Mouse (Mus musculus) stomach, postnatal 0 days (tissue): ENCODE results near the gene Tll2. TPM values are rescaled to one million over a fixed set of nuclear protein-coding genes. Genes with fewer than 3 reads are reported as not detected.

ENCODE experiments used
- ATAC-seq: fragments of 200-750 bp; cut with Nextera tagmentation; 2 replicates; pipeline ENCODE4 v1.8.0; 2017; ENCODE audit not compliant: low FRiP score, low TSS enrichment
- DNase-seq: peaks from one replicate; pipeline ENCODE4 v3.0.0-alpha.2; 2016; ENCODE audit warnings: low spot score
- H3K27ac ChIP-seq: fragments of 300-500 bp; sonication (generic); replicated peaks from 2 replicates; pipeline ENCODE4 v1.5.1; 2014; ENCODE audit warnings: mild to moderate bottlenecking, control low read depth
- H3K27me3 ChIP-seq: fragments of 300-500 bp; sonication (generic); 2 replicates; pipeline ENCODE4 v1.6.1; 2014; ENCODE audit warnings: low read length; ENCODE audit not compliant: control insufficient read depth, insufficient read depth
- H3K36me3 ChIP-seq: fragments of 300-500 bp; sonication (generic); 2 replicates; pipeline ENCODE4 v1.6.1; 2014; ENCODE audit warnings: low read length, mixed read lengths; ENCODE audit not compliant: control insufficient read depth, insufficient read depth
- H3K4me1 ChIP-seq: fragments of 300-500 bp; sonication (generic); replicated peaks from 2 replicates; pipeline ENCODE4 v1.6.1; 2014; ENCODE audit warnings: antibody characterized with exemption; ENCODE audit not compliant: control insufficient read depth, insufficient read depth
- H3K4me2 ChIP-seq: fragments of 300-500 bp; sonication (generic); replicated peaks from 2 replicates; pipeline ENCODE4 v1.6.1; 2014; ENCODE audit warnings: low read depth, mild to moderate bottlenecking, control low read depth, moderate library complexity
- H3K4me3 ChIP-seq: fragments of 300-500 bp; sonication (generic); 2 replicates; pipeline ENCODE4 v1.5.1; 2014; ENCODE audit warnings: low read depth, low read length, control low read depth
- H3K9ac ChIP-seq: fragments of 300-500 bp; sonication (generic); 2 replicates; pipeline ENCODE4 v1.6.1; 2014; ENCODE audit warnings: mild to moderate bottlenecking, low read length, control low read depth, mixed read lengths
- H3K9me3 ChIP-seq: fragments of 300-500 bp; sonication (generic); 2 replicates; pipeline ENCODE4 v1.6.1; 2016; ENCODE audit warnings: low read length; ENCODE audit not compliant: control insufficient read depth
- CTCF ChIP-seq: IDR thresholded peaks from 2 replicates; pipeline ENCODE4 v1.5.1; 2016; ENCODE audit warnings: antibody characterized with exemption, low read depth, mild to moderate bottlenecking, moderate library complexity
- EP300 ChIP-seq: optimal IDR thresholded peaks from 2 replicates; pipeline ENCODE3; 2016; ENCODE audit warnings: antibody characterized with exemption
- WGBS: fragments of 180-500 bp; shearing (Covaris S2); extraction: QIAGEN DNeasy Blood & Tissue Kit; methylation state at CpG from one replicate; pipeline ENCODE4 v1.1.7; 2014; 5-methylcytosine and 5-hydroxymethylcytosine counted together
- polyA plus RNA-seq: library from polyadenylated mRNA; unstranded; fragments of >200 nt; fragmentation: Nextera tagmentation; extraction: Ambion mirVana; gene quantifications from 2 replicates; pipeline ENCODE4 v1.2.1, GENCODE M21; 2015

The Tll2 gene
- polyA plus RNA-seq, 1 experiment from 2014 or later: 0.06 TPM

GRCm38 (mm10) chr19:41109991-41110390 is 96.6 kb downstream of the Tll2 start:
- H3K27me3 ChIP-seq: no peaks in the 10 kb centered on the region
- no peak overlapping the region for H3K9ac ChIP-seq
- H3K4me1 ChIP-seq: no peaks in the 10 kb centered on the region
- DNase-seq (no peak), ATAC-seq (no peak)
- no peak for TF ChIP-seq CTCF
- no peak for TF ChIP-seq EP300
- no peak overlapping the region for H3K4me3 ChIP-seq
- 51% methylated on average over 5 of the region's 5 CpGs for WGBS
- H3K27ac ChIP-seq: no peak overlapping the region
- H3K4me2 ChIP-seq: no peak overlapping the region
- H3K9me3 ChIP-seq: no peaks in the 10 kb centered on the region
- no peaks in the 10 kb centered on the region for H3K36me3 ChIP-seq

GRCm38 (mm10) chr19:41109496-41109895 is 97.1 kb downstream of the Tll2 start:
- TF ChIP-seq EP300 (no peak), CTCF (no peak)
- Histone ChIP-seq H3K27ac (no peak overlapping the region), H3K9ac (no peak overlapping the region), H3K4me3 (no peak overlapping the region), H3K9me3 (no peaks in the 10 kb centered on the region), H3K4me1 (no peaks in the 10 kb centered on the region), H3K4me2 (no peak overlapping the region), H3K36me3 (no peaks in the 10 kb centered on the region), H3K27me3 (no peaks in the 10 kb centered on the region)
- WGBS: 44% methylated on average over 8 of the region's 8 CpGs
- no peak; the same call in 1 of the 2 replicates for ATAC-seq
- DNase-seq: peak; percentile 27

GRCm38 (mm10) chr19:41108666-41109065 is 98.0 kb downstream of the Tll2 start:
- H3K36me3 ChIP-seq: no peaks in the 10 kb centered on the region
- no peak overlapping the region for H3K4me2 ChIP-seq
- H3K4me3 ChIP-seq: no peak overlapping the region
- 78% methylated on average over 7 of the region's 7 CpGs for WGBS
- TF ChIP-seq EP300 (no peak), CTCF (no peak)
- no peak overlapping the region for H3K27ac ChIP-seq
- ATAC-seq (no peak), DNase-seq (no peak)
- no peaks in the 10 kb centered on the region for H3K27me3 ChIP-seq
- H3K4me1 ChIP-seq: no peaks in the 10 kb centered on the region
- H3K9me3 ChIP-seq: no peaks in the 10 kb centered on the region
- no peak overlapping the region for H3K9ac ChIP-seq

DNA sequence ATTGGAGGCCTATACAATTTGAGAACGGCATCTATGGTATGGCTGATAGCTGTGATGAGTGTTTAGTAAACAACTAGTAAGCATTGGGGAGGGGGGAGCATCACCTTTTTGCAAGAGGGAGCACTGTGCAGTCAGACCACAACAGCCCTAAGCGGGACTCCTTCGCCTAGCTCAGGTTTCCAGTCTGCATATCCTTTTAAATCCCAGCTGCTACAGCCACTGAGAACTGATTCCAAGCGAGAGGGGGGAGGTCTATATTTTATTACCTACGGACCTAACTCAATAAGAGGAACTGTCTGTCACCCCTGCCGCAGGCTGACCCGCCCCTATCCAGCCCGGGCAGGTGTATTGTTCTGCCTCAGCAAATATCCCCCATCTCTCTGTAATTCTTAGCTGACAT is 99.1 kb downstream of the Tll2 start:
- no peaks in the 10 kb centered on the region for H3K36me3 ChIP-seq
- H3K9ac ChIP-seq: no peak overlapping the region
- H3K9me3 ChIP-seq: no peaks in the 10 kb centered on the region
- ATAC-seq: no peak
- TF ChIP-seq EP300 (no peak), CTCF (no peak)
- H3K4me1 ChIP-seq: no peaks in the 10 kb centered on the region
- H3K4me2 ChIP-seq: no peak overlapping the region
- no peak overlapping the region for H3K4me3 ChIP-seq
- no peaks in the 10 kb centered on the region for H3K27me3 ChIP-seq
- DNase-seq: no peak
- 40% methylated on average over 8 of the region's 8 CpGs for WGBS
- no peak overlapping the region for H3K27ac ChIP-seq

- Histone ChIP-seq H3K4me1 (no peaks in the 10 kb centered on the region), H3K4me2 (no peak overlapping the region), H3K9ac (no peak overlapping the region), H3K27me3 (no peaks in the 10 kb centered on the region), H3K36me3 (no peaks in the 10 kb centered on the region), H3K9me3 (no peaks in the 10 kb centered on the region), H3K27ac (no peak overlapping the region), H3K4me3 (no peak overlapping the region)
- DNase-seq (no peak), ATAC-seq (no peak)
- TF ChIP-seq CTCF: peak; percentile 79
- no peak for TF ChIP-seq EP300
- WGBS: 46% methylated on average over 8 of the region's 8 CpGs
Measured at GRCm38 (mm10) chr19:41104922-41105321, 101.7 kb downstream of the Tll2 start.

DNA sequence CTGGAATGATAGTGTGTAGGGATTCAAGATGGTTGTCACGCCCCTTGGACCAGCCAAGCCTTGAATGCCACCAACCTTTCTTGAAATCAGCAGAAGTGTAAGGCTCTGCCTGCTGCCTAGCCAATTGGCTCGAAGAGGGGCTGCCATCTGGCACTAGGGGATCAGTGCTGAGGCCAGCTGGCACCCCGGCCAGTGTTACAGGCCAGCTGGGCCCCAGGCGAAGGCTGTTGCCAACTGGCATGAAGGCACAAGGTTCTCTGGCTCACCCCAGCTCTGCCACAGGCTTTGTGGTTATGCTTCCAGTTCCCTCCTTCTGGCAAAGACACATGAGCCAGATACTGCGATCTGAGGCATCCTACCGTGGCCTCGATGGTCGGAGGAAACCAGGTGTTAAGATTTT is 105.2 kb downstream of the Tll2 start:
- DNase-seq (no peak), ATAC-seq (no peak)
- 84% methylated on average over 8 of the region's 8 CpGs for WGBS
- Histone ChIP-seq H3K4me1 (no peaks in the 10 kb centered on the region), H3K9me3 (no peaks in the 10 kb centered on the region), H3K4me2 (no peak overlapping the region), H3K36me3 (no peaks in the 10 kb centered on the region), H3K9ac (no peak overlapping the region), H3K27ac (no peak overlapping the region), H3K27me3 (no peaks in the 10 kb centered on the region), H3K4me3 (no peak overlapping the region)
- TF ChIP-seq EP300: no peak
- TF ChIP-seq CTCF: no peak
